Mouse (Mus musculus): ENCODE data around the gene Plcd3.

- TF ChIP-seq FLI1 (IDR thresholded peaks at IDR 0.05; ENCODE audit: low read length), result peak; percentile 33; the same call in 1 of the 2 replicates
- TF ChIP-seq GATA1 (IDR thresholded peaks at IDR 0.05; ENCODE audit: borderline replicate concordance, low read length), result no peak
These were observed 31.4 kb upstream of the Plcd3 start for GRCm38 (mm10) chr11:103132576-103133455.

Measured in megakaryocyte, embryonic 14.5 days (primary cell).